Mouse (Mus musculus): ENCODE measurements at regions not wholly inside any gene's neighbourhood (a gene's known extent, or its start where the extent isn't known, plus 50 kb on each side); places are given as distances from the start of the nearest gene placed in this dataset.

GRCm38 (mm10) chr11:71652381-71652775 is 97.3 kb upstream of the Wscd1 start:
- no peak for DNase-seq (ENCODE audit: inconsistent age in 2 of 2, low spot score in 1 of 2)

GRCm38 (mm10) chr11:71658346-71658745 is 91.4 kb upstream of the Wscd1 start:
- DNase-seq (ENCODE audit: inconsistent age in 2 of 2, low spot score in 1 of 2), result no peak

GRCm38 (mm10) chr11:71670111-71671050 is 79.3 kb upstream of the Wscd1 start:
- no peak for DNase-seq (ENCODE audit: inconsistent age in 2 of 2, low spot score in 1 of 2)

- DNase-seq (ENCODE audit: inconsistent age in 2 of 2, low spot score in 1 of 2), result peak; percentile 29 to 69
Measured at GRCm38 (mm10) chr11:71672171-71673050, 77.3 kb upstream of the Wscd1 start.

- peak; percentile 55 to 88 for DNase-seq (ENCODE audit: inconsistent age in 2 of 2, low spot score in 1 of 2)
Measured at GRCm38 (mm10) chr11:71674319-71674718, 75.4 kb upstream of the Wscd1 start.

GRCm38 (mm10) chr11:71675714-71676313 is 73.9 kb upstream of the Wscd1 start:
- DNase-seq (ENCODE audit: inconsistent age in 2 of 2, low spot score in 1 of 2), result no peak

- no peak for DNase-seq (ENCODE audit: inconsistent age in 2 of 2, low spot score in 1 of 2)
Measured at GRCm38 (mm10) chr11:71697017-71697416, 52.7 kb upstream of the Wscd1 start.

- DNase-seq (ENCODE audit: inconsistent age in 2 of 2, low spot score in 1 of 2), result no peak
Measured at GRCm38 (mm10) chr11:71698836-71699235, 50.9 kb upstream of the Wscd1 start.
